Comparison of ENCODE assay signal across 20 mouse cellular contexts in the genomic region with DNA sequence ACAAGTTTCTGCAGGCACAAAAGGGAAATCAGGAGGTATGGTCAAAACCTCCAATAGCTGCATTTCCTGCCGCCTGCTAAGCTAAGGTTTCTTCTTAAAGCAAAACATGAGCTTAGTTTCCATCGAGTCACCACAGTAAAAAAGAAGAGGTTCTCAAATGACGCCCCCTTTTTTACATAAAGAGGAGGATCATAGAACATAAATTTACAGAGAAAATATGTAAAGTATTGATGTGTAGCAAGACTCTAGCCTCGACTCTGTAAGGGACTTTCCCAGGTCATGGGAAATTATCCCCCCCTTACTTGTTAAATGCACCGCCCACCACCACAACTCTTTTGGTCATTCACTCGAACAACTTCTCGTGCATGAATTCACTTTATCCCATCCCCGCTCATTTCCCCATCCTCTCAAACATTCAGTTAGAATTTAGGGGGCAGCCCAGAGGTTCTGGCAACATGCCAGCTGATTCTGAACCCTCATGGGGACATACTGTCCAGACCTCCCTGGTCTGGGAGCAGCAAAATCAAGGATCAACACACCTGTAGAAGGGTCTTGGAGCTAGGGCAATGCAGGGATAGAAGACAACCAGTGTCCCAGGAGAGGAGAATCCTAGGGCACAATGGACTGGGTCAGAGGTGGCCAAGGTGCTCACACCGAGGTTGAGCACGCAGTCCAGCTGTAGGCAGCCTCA. TPM values are rescaled to one million over a fixed set of nuclear protein-coding genes. Genes with fewer than 3 reads are reported as not detected.
DNase-seq lines count a peak whose midpoint lies in the region; TF ChIP-seq lines count a peak whose summit lies in the region.
"Had no signal": no experiment of that assay in that cellular context is flagged by ENCODE, and none has a peak within 500 bp of the region (broad histone marks: within the 10 kb centered on the region; RNA-seq: fewer than 3 reads in every experiment).

No protein-coding gene starts in this region.

- H3K4me1 ChIP-seq in heart, adult 2 months (ENCODE audit: control insufficient read depth, insufficient read depth, low read length) = peaks cover 1% of the 10 kb centered on the region; the same call in 1 of the 2 replicates
- H3K4me1 ChIP-seq in thymus, adult 2 months (replicated peaks; ENCODE audit: control insufficient read depth, insufficient read depth, low read length) = peaks cover 16% of the 10 kb centered on the region
- peaks cover 38% of the 10 kb centered on the region for H3K4me1 ChIP-seq in forebrain, embryonic 10.5 days

- H3K36me3 ChIP-seq in heart, adult 2 months (ENCODE audit: control insufficient read depth, insufficient read depth, low read length) = no peaks in the 10 kb centered on the region
- no peaks in the 10 kb centered on the region for H3K36me3 ChIP-seq in thymus, adult 2 months (ENCODE audit: control insufficient read depth, insufficient read depth, low read length)
- no peaks in the 10 kb centered on the region for H3K36me3 ChIP-seq in splenic B cell, adult 2 months (ENCODE audit: control insufficient read depth, insufficient read depth, low read length, poor library complexity, severe bottlenecking)
- no peaks in the 10 kb centered on the region for H3K36me3 ChIP-seq in forebrain, embryonic 10.5 days (replicated peaks)
- H3K36me3 ChIP-seq: limb, embryonic 13.5 days; midbrain, embryonic 13.5 days; neural tube, embryonic 15.5 days had no signal

- DNase-seq in heart, adult 11 months = peak; percentile 84
- DNase-seq in heart, adult 2 months = no peak
- no peak for DNase-seq in thymus, adult 2 months
- DNase-seq in thymus, postnatal 25 days = no peak
- DNase-seq in R1 (ENCODE audit: low read depth, low spot score) = peak; percentile 70
- DNase-seq in splenic B cell, adult 2 months (ENCODE audit: low read depth, low spot score) = peak; percentile 70
- no peak for DNase-seq in adipocyte (ENCODE audit: low spot score)
- DNase-seq in forebrain, embryonic 10.5 days (ENCODE audit: extremely low spot score, low spot score) = no peak
- DNase-seq: adrenal gland, postnatal 36 days; cerebellum, adult 11-12 months; cerebellum, postnatal 25 days; embryo, embryonic 11 days; gastrocnemius, postnatal 25 days; kidney, adult 8-10 months; kidney, postnatal 14 days had no signal

- WGBS in heart, adult 2 months = 73% methylated on average over 10 of the region's 10 CpGs
- 64% methylated on average over 10 of the region's 10 CpGs for WGBS in thymus, adult 2 months
- 90% methylated on average over 10 of the region's 10 CpGs for WGBS in forebrain, embryonic 10.5 days

- intact Hi-C loops in heart, adult 2 months (cut with DNase I) = no loop called here

- H3K9me3 ChIP-seq in forebrain, embryonic 10.5 days = no peaks in the 10 kb centered on the region
- H3K9me3 ChIP-seq: limb, embryonic 13.5 days; midbrain, embryonic 13.5 days; neural tube, embryonic 15.5 days had no signal

- no peaks in the 10 kb centered on the region for H3K79me2 ChIP-seq in heart, adult 2 months (replicated peaks; ENCODE audit: control insufficient read depth, insufficient read depth, low read length)

- no peak overlapping the region for H3K4me3 ChIP-seq in heart, adult 2 months
- no peak overlapping the region for H3K4me3 ChIP-seq in thymus, adult 2 months (ENCODE audit: control insufficient read depth, insufficient read depth, low read length)
- no peak overlapping the region for H3K4me3 ChIP-seq in forebrain, embryonic 10.5 days
- H3K4me3 ChIP-seq: limb, embryonic 13.5 days; midbrain, embryonic 13.5 days; neural tube, embryonic 15.5 days had no signal

- TF ChIP-seq CTCF in heart, adult 2 months (IDR thresholded peaks at IDR 0.05) = no peak
- no peak for TF ChIP-seq CTCF in thymus, adult 2 months (IDR thresholded peaks at IDR 0.05; ENCODE audit: borderline replicate concordance, control insufficient read depth, extremely low read depth, insufficient read depth, low read length, poor library complexity)

- no peak overlapping the region for H3K27ac ChIP-seq in heart, adult 2 months
- peak overlapping the region; percentile 55; the same call in 1 of the 2 replicates for H3K27ac ChIP-seq in thymus, adult 2 months (ENCODE audit: control insufficient read depth, insufficient read depth, low read length)
- no peak overlapping the region for H3K27ac ChIP-seq in forebrain, embryonic 10.5 days
- H3K27ac ChIP-seq: limb, embryonic 13.5 days; liver, embryonic 14.5 days; midbrain, embryonic 13.5 days; neural tube, embryonic 15.5 days had no signal

- H3K9ac ChIP-seq in heart, adult 2 months (ENCODE audit: low read depth, low read length) = no peak overlapping the region
- H3K9ac ChIP-seq: limb, embryonic 13.5 days; liver, embryonic 14.5 days; midbrain, embryonic 13.5 days; neural tube, embryonic 15.5 days had no signal

- TF ChIP-seq EP300 in heart, adult 2 months (IDR thresholded peaks at IDR 0.05; ENCODE audit: insufficient read depth, low read depth, low read length) = no peak

- H3K27me3 ChIP-seq in heart, adult 2 months (ENCODE audit: control insufficient read depth, insufficient read depth, low read length) = no peaks in the 10 kb centered on the region
- H3K27me3 ChIP-seq in thymus, adult 2 months (ENCODE audit: control insufficient read depth, insufficient read depth, low read length) = no peaks in the 10 kb centered on the region
- H3K27me3 ChIP-seq in splenic B cell, adult 2 months (ENCODE audit: control insufficient read depth, insufficient read depth, low read length, poor library complexity, severe bottlenecking) = no peaks in the 10 kb centered on the region; the same call in 1 of the 2 replicates
- no peaks in the 10 kb centered on the region for H3K27me3 ChIP-seq in forebrain, embryonic 10.5 days (ENCODE audit: poor library complexity, severe bottlenecking)
- H3K27me3 ChIP-seq: limb, embryonic 13.5 days; midbrain, embryonic 13.5 days; neural tube, embryonic 15.5 days had no signal

- no peak for TF ChIP-seq POLR2A in heart, adult 2 months (IDR thresholded peaks at IDR 0.05; ENCODE audit: insufficient read depth, low read depth, low read length)
- no peak for TF ChIP-seq POLR2A in thymus, adult 2 months (IDR thresholded peaks at IDR 0.05; ENCODE audit: control insufficient read depth, extremely low read depth, insufficient read depth, low read length, poor library complexity)

RNA-seq across cellular contexts. Expression of a gene that starts 14.4 kb away (rescaled TPM):
- total RNA-seq in heart, adult 2 months (2021) = 1 to 10 TPM; 6.1 to 7.0 TPM
- 16.1 and 18.8 TPM in 2 replicates for polyA plus RNA-seq in heart, adult 2 months (2012; rRNA removed)
- 215 and 227 TPM in 2 replicates for polyA plus RNA-seq in thymus, adult 2 months (2012; rRNA removed)
- 0.68 and 0.93 TPM in 2 replicates for polyA plus RNA-seq in forebrain, embryonic 10.5 days (2016; fragmentation: Nextera tagmentation; extraction: Ambion mirVana)

RNA-seq across cellular contexts. Expression of a gene that starts 17.9 kb away (rescaled TPM):
- total RNA-seq in heart, adult 2 months (2021) = not detected
- polyA plus RNA-seq in heart, adult 2 months (2012; rRNA removed) = 0.10 TPM in 1 of 2 replicates, not detected in the other
- polyA plus RNA-seq in thymus, adult 2 months (2012; rRNA removed) = 4.1 and 5.6 TPM in 2 replicates
- polyA plus RNA-seq in forebrain, embryonic 10.5 days (2016; fragmentation: Nextera tagmentation; extraction: Ambion mirVana) = 272 and 295 TPM in 2 replicates
- total RNA-seq: adrenal gland, postnatal 36 days; gastrocnemius, postnatal 25 days had no signal
- polyA plus RNA-seq: macrophage had no signal

RNA-seq across cellular contexts. Expression of a gene that starts 21.1 kb away (rescaled TPM):
- total RNA-seq in heart, adult 2 months (2021) = 10 to 100 TPM; 40.7 to 43.9 TPM
- polyA plus RNA-seq in heart, adult 2 months (2012; rRNA removed) = 59.6 and 81.2 TPM in 2 replicates
- polyA plus RNA-seq in thymus, adult 2 months (2012; rRNA removed) = 121 and 155 TPM in 2 replicates
- 46.8 and 51.8 TPM in 2 replicates for polyA plus RNA-seq in forebrain, embryonic 10.5 days (2016; fragmentation: Nextera tagmentation; extraction: Ambion mirVana)

RNA-seq across cellular contexts. Expression of a gene that starts 43.8 kb away (rescaled TPM):
- 10 to 100 TPM; 77.1 to 95.9 TPM for total RNA-seq in heart, adult 2 months (2021)
- 77.3 and 110 TPM in 2 replicates for polyA plus RNA-seq in heart, adult 2 months (2012; rRNA removed)
- 77.1 and 105 TPM in 2 replicates for polyA plus RNA-seq in thymus, adult 2 months (2012; rRNA removed)
- polyA plus RNA-seq in forebrain, embryonic 10.5 days (2016; fragmentation: Nextera tagmentation; extraction: Ambion mirVana) = 36.1 and 36.3 TPM in 2 replicates

Comparison
In these comparisons a context has a peak if more than half of its experiments do, and no peak if none do; other contexts are left out.
1. DNase-seq: peak in heart, adult 11 months (single experiment), R1 (single experiment) and splenic B cell, adult 2 months (single experiment); none in heart, adult 2 months (0 of 2), thymus, adult 2 months (single experiment), thymus, postnatal 25 days (single experiment), adipocyte (single experiment) and forebrain, embryonic 10.5 days (single experiment).
2. RNA of a gene that starts 14.4 kb away (polyA plus RNA-seq): 215 to 227 TPM in thymus, adult 2 months; 16.1 to 18.8 TPM in heart, adult 2 months and 0.68 to 0.93 TPM in forebrain, embryonic 10.5 days; every median in the first group is over 10 times any median in the second.
3. RNA of a gene that starts 17.9 kb away (polyA plus RNA-seq): 272 to 295 TPM in forebrain, embryonic 10.5 days; 4.1 to 5.6 TPM in thymus, adult 2 months and 0.10 TPM in heart, adult 2 months; every median in the first group is over 10 times any median in the second.